In the genomic region with DNA sequence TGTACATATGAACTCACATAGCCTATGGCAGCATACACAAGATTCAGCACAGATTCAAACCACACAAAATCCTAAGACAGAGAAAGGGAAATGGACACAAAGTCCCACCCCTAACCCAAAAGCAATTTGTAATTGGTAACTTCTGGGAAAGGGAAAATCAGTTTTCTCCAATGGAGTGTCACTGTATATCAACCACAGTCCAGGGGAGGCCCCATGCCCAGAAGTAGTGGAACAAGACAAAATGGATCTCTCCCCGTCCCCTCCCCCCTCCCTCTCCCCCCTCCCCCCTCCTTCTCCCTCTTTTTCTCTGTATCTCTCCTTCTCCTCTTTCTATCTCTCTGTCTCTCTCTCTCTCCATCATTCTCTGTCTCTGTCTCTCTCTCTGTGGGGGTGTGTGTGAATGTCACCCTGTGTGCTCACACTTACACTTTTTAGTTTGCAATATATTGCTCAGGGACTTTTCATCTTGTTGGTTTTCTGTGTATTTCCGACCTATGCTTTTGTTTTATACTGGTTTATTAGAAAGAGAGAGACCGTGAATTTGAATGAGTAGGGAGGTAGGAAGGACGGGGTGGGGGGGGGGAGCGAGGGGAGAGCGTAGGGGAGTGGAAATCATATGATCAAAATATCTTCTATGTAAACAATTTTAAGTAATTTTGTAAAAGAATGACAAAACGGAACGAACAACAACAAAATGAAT, we compare ENCODE assay signal across 18 mouse cellular contexts.
DNase-seq lines count a peak whose midpoint lies in the region; ATAC-seq and TF ChIP-seq lines count a peak whose summit lies in the region.
"Had no signal": no experiment of that assay in that cellular context is flagged by ENCODE, and none has a peak within 500 bp of the region (broad histone marks: within the 10 kb centered on the region; RNA-seq: fewer than 3 reads in every experiment).

No protein-coding gene starts in this region.

- no peak overlapping the region for H3K4me3 ChIP-seq in intestine, embryonic 15.5 days (replicated peaks)
- H3K4me3 ChIP-seq in intestine, postnatal 0 days (ENCODE audit: low read depth, low read length), result no peak overlapping the region
- no peak overlapping the region for H3K4me3 ChIP-seq in forebrain, embryonic 12.5 days (replicated peaks)
- H3K4me3 ChIP-seq in hindbrain, embryonic 16.5 days (ENCODE audit: low read length), result peak overlapping the region; percentile 10; the same call in 1 of the 2 replicates
- 0 out of 2 replicates have a peak overlapping the region, but pooled peaks have one; percentile 5 for H3K4me3 ChIP-seq in midbrain, postnatal 0 days (ENCODE audit: low read depth, low read length)
- H3K4me3 ChIP-seq: limb, embryonic 13.5 days; myocyte had no signal

- peak overlapping the region; percentile 22; the same call in 1 of the 2 replicates for H3K4me2 ChIP-seq in intestine, embryonic 15.5 days (replicated peaks)
- H3K4me2 ChIP-seq in intestine, postnatal 0 days (replicated peaks; ENCODE audit: low read depth), result no peak overlapping the region
- peak overlapping the region; percentile 34 for H3K4me2 ChIP-seq in forebrain, embryonic 12.5 days
- H3K4me2 ChIP-seq in hindbrain, embryonic 16.5 days (ENCODE audit: low read length), result peak overlapping the region; percentile 41
- H3K4me2 ChIP-seq in midbrain, postnatal 0 days (ENCODE audit: low read depth, low read length, poor library complexity, severe bottlenecking), result peak overlapping the region; percentile 35
- H3K4me2 ChIP-seq: heart, embryonic 11.5 days had no signal

- H3K9me3 ChIP-seq in intestine, embryonic 15.5 days, result no peaks in the 10 kb centered on the region
- H3K9me3 ChIP-seq in intestine, postnatal 0 days (ENCODE audit: control insufficient read depth), result no peaks in the 10 kb centered on the region
- H3K9me3 ChIP-seq in forebrain, embryonic 12.5 days, result no peaks in the 10 kb centered on the region
- H3K9me3 ChIP-seq in hindbrain, embryonic 16.5 days (ENCODE audit: control insufficient read depth, low read length), result no peaks in the 10 kb centered on the region
- no peaks in the 10 kb centered on the region for H3K9me3 ChIP-seq in midbrain, postnatal 0 days (ENCODE audit: low read length)
- H3K9me3 ChIP-seq: limb, embryonic 13.5 days had no signal

- TF ChIP-seq CTCF in intestine, postnatal 0 days (IDR thresholded peaks at IDR 0.05; ENCODE audit: low read depth), result no peak
- TF ChIP-seq CTCF in midbrain, postnatal 0 days (IDR thresholded peaks at IDR 0.05), result no peak

- DNase-seq in midbrain, postnatal 0 days (ENCODE audit: low spot score), result no peak
- no peak for DNase-seq in cerebellum, adult 11-12 months
- no peak for DNase-seq in adrenal gland, postnatal 25 days
- DNase-seq in thymus, postnatal 36 days, result no peak
- DNase-seq: cerebellum, adult 9-10 months; gastrocnemius, postnatal 36 days; heart, postnatal 4 days; layer of hippocampus, adult 9-11 months; lung, adult 2 months; thymus, postnatal 4 days had no signal

- no peaks in the 10 kb centered on the region for H3K4me1 ChIP-seq in intestine, embryonic 15.5 days (replicated peaks)
- no peaks in the 10 kb centered on the region for H3K4me1 ChIP-seq in intestine, postnatal 0 days (replicated peaks; ENCODE audit: control insufficient read depth, insufficient read depth, low read length)
- H3K4me1 ChIP-seq in forebrain, embryonic 12.5 days, result peaks cover 14% of the 10 kb centered on the region; the same call in 1 of the 2 replicates
- H3K4me1 ChIP-seq in hindbrain, embryonic 16.5 days (ENCODE audit: control insufficient read depth, insufficient read depth, low read depth, low read length), result no peaks in the 10 kb centered on the region
- 0 out of 2 replicates have a peak, but pooled peaks cover 2% of the 10 kb centered on the region for H3K4me1 ChIP-seq in midbrain, postnatal 0 days (ENCODE audit: insufficient read depth, low read length)

- no peaks in the 10 kb centered on the region for H3K27me3 ChIP-seq in intestine, embryonic 15.5 days (replicated peaks)
- no peaks in the 10 kb centered on the region for H3K27me3 ChIP-seq in intestine, postnatal 0 days (replicated peaks; ENCODE audit: control insufficient read depth, insufficient read depth, low read length)
- no peaks in the 10 kb centered on the region for H3K27me3 ChIP-seq in forebrain, embryonic 12.5 days
- no peaks in the 10 kb centered on the region for H3K27me3 ChIP-seq in hindbrain, embryonic 16.5 days (replicated peaks; ENCODE audit: control insufficient read depth, insufficient read depth, low read length)
- no peaks in the 10 kb centered on the region for H3K27me3 ChIP-seq in midbrain, postnatal 0 days (ENCODE audit: insufficient read depth, low read length)
- H3K27me3 ChIP-seq: limb, embryonic 13.5 days; Patski had no signal

- no peak overlapping the region for H3K9ac ChIP-seq in intestine, embryonic 15.5 days
- no peak overlapping the region for H3K9ac ChIP-seq in intestine, postnatal 0 days (ENCODE audit: low read depth, low read length)
- no peak overlapping the region for H3K9ac ChIP-seq in forebrain, embryonic 12.5 days
- no peak overlapping the region for H3K9ac ChIP-seq in hindbrain, embryonic 16.5 days (ENCODE audit: low read depth, low read length)
- H3K9ac ChIP-seq in midbrain, postnatal 0 days (replicated peaks; ENCODE audit: low read length, poor library complexity, severe bottlenecking), result no peak overlapping the region
- H3K9ac ChIP-seq: limb, embryonic 13.5 days had no signal

- no peaks in the 10 kb centered on the region for H3K36me3 ChIP-seq in intestine, embryonic 15.5 days
- no peaks in the 10 kb centered on the region for H3K36me3 ChIP-seq in intestine, postnatal 0 days (ENCODE audit: control insufficient read depth, insufficient read depth)
- no peaks in the 10 kb centered on the region for H3K36me3 ChIP-seq in forebrain, embryonic 12.5 days (replicated peaks)
- H3K36me3 ChIP-seq in hindbrain, embryonic 16.5 days (ENCODE audit: control insufficient read depth, insufficient read depth, low read length), result no peaks in the 10 kb centered on the region
- no peaks in the 10 kb centered on the region for H3K36me3 ChIP-seq in midbrain, postnatal 0 days (ENCODE audit: insufficient read depth, low read length)
- H3K36me3 ChIP-seq: limb, embryonic 13.5 days had no signal

- WGBS in intestine, embryonic 15.5 days, result 71% methylated on average over 8 of the region's 8 CpGs
- WGBS in intestine, postnatal 0 days, result 73% methylated on average over 8 of the region's 8 CpGs
- 44% methylated on average over 8 of the region's 8 CpGs for WGBS in forebrain, embryonic 12.5 days
- 52% methylated on average over 8 of the region's 8 CpGs for WGBS in hindbrain, embryonic 16.5 days
- 54% methylated on average over 8 of the region's 8 CpGs for WGBS in midbrain, postnatal 0 days

- no peak for ATAC-seq in intestine, embryonic 15.5 days
- no peak for ATAC-seq in intestine, postnatal 0 days
- ATAC-seq in forebrain, embryonic 12.5 days (ENCODE audit: low FRiP score), result 0 out of 2 replicates have a peak, but pooled peaks have one; percentile 27
- no peak for ATAC-seq in hindbrain, embryonic 16.5 days
- ATAC-seq in midbrain, postnatal 0 days (ENCODE audit: low FRiP score), result no peak
- ATAC-seq: Patski had no signal

- H3K27ac ChIP-seq in intestine, embryonic 15.5 days, result no peak overlapping the region
- no peak overlapping the region for H3K27ac ChIP-seq in intestine, postnatal 0 days (ENCODE audit: low read depth, low read length)
- H3K27ac ChIP-seq in forebrain, embryonic 12.5 days, result no peak overlapping the region
- H3K27ac ChIP-seq in hindbrain, embryonic 16.5 days (ENCODE audit: low read depth, low read length), result no peak overlapping the region
- no peak overlapping the region for H3K27ac ChIP-seq in midbrain, postnatal 0 days (ENCODE audit: low read depth, low read length)
- H3K27ac ChIP-seq: limb, embryonic 13.5 days had no signal

Comparison
In these comparisons a context has a peak if more than half of its experiments do, and no peak if none do; other contexts are left out.
1. H3K4me3 ChIP-seq: peak in hindbrain, embryonic 16.5 days (single experiment) and midbrain, postnatal 0 days (single experiment); none in intestine, embryonic 15.5 days (single experiment), intestine, postnatal 0 days (single experiment) and forebrain, embryonic 12.5 days (single experiment).